In genomic region chr15:94276418-94276817, GRCm38 (mm10) we compare ENCODE assay signal across 19 mouse cellular contexts.
DNase-seq lines count a peak whose midpoint lies in the region; TF ChIP-seq lines count a peak whose summit lies in the region.
"Had no signal": no experiment of that assay in that cellular context is flagged by ENCODE, and none has a peak within 500 bp of the region (broad histone marks: within the 10 kb centered on the region; RNA-seq: fewer than 3 reads in every experiment).

No protein-coding gene starts in this region.

- no peak for TF ChIP-seq CTCF in left cerebral cortex, adult 2 months (IDR thresholded peaks at IDR 0.05)

- DNase-seq in left cerebral cortex, adult 2 months (ENCODE audit: extremely low spot score in 1 of 2, low spot score in 2 of 2), result no peak
- no peak for DNase-seq in left cerebral cortex, postnatal 4 days
- DNase-seq in thymus, postnatal 14 days, result peak; percentile 14
- DNase-seq in thymus, postnatal 36 days, result no peak
- peak; percentile 11 for DNase-seq in induced T-regulatory cell, adult 2 months (ENCODE audit: low read depth)
- no peak for DNase-seq in MN1 (ENCODE audit: low spot score)
- DNase-seq in lung, adult 18-20 months, result no peak
- DNase-seq: adrenal gland, adult 2 months; cerebellum, postnatal 14 days; gastrocnemius, postnatal 10 days; heart, adult 18-20 months; heart, postnatal 4 days; kidney, adult 2 months; kidney, postnatal 25 days; liver, embryonic 13.5 days; right cerebral cortex, postnatal 4 days had no signal

- intact Hi-C loops in left cerebral cortex, adult 2 months (cut with DNase I), result no loop called here
- intact Hi-C loops in left cerebral cortex, postnatal 4 days (cut with DNase I), result no loop called here

- H3K27ac ChIP-seq in left cerebral cortex, adult 2 months, result peak overlapping the region; percentile 34; the same call in 1 of the 2 replicates
- H3K27ac ChIP-seq: forebrain, embryonic 15.5 days; limb, embryonic 12.5 days; liver, embryonic 13.5 days had no signal

- no peak overlapping the region for H3K4me3 ChIP-seq in left cerebral cortex, adult 2 months
- H3K4me3 ChIP-seq: erythroblast, embryonic 14.5 days; forebrain, embryonic 15.5 days; limb, embryonic 12.5 days; liver, embryonic 13.5 days had no signal

Comparison
In these comparisons a context has a peak if more than half of its experiments do, and no peak if none do; other contexts are left out.
1. DNase-seq: peak in thymus, postnatal 14 days (single experiment) and induced T-regulatory cell, adult 2 months (single experiment); none in left cerebral cortex, adult 2 months (0 of 2), left cerebral cortex, postnatal 4 days (single experiment), thymus, postnatal 36 days (0 of 2), MN1 (single experiment) and lung, adult 18-20 months (0 of 2).